Mouse (Mus musculus): ENCODE data around the gene F2. TPM values are rescaled to one million over a fixed set of nuclear protein-coding genes. Genes with fewer than 3 reads are reported as not detected.

Gene F2
- polyA plus RNA-seq, 1 experiment from 2014 or later = 4.6 TPM

DNA sequence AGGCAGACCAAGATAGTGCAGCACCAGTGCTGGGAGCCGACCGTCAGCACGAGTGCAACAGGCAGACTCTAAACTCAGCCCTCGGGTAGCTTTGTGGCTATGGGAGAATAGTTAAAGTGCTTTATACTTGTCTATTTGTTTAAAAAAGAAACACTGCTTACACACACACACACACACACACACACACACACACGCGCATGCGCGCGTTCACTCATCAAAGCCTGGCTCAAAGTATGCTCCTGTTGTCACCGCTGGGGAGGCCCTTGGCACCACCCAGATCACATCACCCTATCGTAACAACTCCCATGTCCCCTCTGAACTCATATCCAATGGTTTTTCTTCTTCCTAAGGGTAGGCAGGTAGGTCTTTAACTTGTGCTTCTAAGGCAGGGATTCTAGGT, 7.8 kb upstream of the F2 start:
- H3K9ac ChIP-seq = no peak overlapping the region
- no peak overlapping the region for H3K27ac ChIP-seq
- peaks cover 66% of the 10 kb centered on the region for H3K36me3 ChIP-seq
- peaks cover 7% of the 10 kb centered on the region for H3K4me1 ChIP-seq
- WGBS = 94% methylated on average over 11 of the region's 11 CpGs
- no peaks in the 10 kb centered on the region for H3K9me3 ChIP-seq (replicated peaks)
- no peak for ATAC-seq (replicated peaks; ENCODE audit: low FRiP score)
- H3K4me3 ChIP-seq (replicated peaks) = no peak overlapping the region
- H3K4me2 ChIP-seq = no peak overlapping the region
- H3K27me3 ChIP-seq = no peaks in the 10 kb centered on the region

DNA sequence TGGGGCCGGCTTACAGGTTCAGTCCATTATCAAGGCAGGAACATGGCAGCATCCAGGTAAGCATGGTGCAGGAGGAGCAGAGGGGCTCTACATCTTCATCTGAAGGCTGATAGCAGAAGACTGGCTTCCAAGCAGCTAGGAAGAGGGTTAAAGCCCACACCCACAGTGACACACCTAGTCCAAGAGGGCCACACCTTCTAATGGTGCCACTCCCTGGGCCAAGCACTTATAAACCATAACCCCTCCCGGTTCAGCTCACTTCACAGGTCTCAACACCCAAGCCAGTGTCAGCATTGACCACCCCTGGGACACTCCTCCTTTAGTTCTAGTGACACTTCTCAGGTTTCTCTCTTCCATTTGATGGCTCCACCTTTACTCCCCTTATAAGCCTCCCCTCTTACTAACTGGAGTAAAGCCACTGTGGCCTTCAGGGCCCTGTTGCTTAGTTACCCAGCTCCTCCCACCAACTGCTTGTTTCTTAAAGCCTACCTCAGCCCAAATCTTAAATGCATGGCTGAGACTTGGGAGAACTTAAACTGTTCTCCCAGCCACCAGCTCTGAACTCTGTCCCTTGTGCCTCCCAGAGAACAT, 6.7 kb upstream of the F2 start:
- ATAC-seq (replicated peaks; ENCODE audit: low FRiP score) = no peak
- 80% methylated on average over 2 of the region's 2 CpGs for WGBS
- H3K4me1 ChIP-seq = no peaks in the 10 kb centered on the region
- no peak overlapping the region for H3K9ac ChIP-seq
- H3K27ac ChIP-seq = no peak overlapping the region
- H3K36me3 ChIP-seq = peaks cover 63% of the 10 kb centered on the region
- H3K9me3 ChIP-seq (replicated peaks) = no peaks in the 10 kb centered on the region
- H3K4me3 ChIP-seq (replicated peaks) = no peak overlapping the region
- no peak overlapping the region for H3K4me2 ChIP-seq
- H3K27me3 ChIP-seq = no peaks in the 10 kb centered on the region

DNA sequence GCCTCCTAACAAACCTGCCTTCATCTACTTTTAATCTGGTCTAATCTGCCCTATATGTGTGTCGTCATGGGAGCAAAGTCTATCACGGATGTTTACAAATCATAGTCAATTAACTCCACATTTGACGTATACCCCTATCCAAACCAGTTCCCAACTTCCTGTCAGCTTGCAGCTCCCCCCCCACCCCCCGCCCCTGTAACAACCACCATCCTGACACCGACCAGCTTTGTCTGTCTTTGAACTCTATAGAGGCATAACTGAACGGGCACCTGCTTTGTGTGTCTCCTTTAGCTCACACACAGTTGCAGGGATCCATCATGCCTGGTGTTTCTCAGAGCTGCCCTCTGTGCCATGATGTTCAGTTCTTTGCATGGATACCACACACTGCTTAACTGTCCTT, 2.7 kb upstream of the F2 start:
- Histone ChIP-seq H3K4me3 (replicated peaks) (no peak overlapping the region), H3K27ac (no peak overlapping the region), H3K9ac (no peak overlapping the region), H3K4me1 (no peaks in the 10 kb centered on the region), H3K9me3 (replicated peaks) (no peaks in the 10 kb centered on the region), H3K36me3 (peaks cover 23% of the 10 kb centered on the region), H3K27me3 (no peaks in the 10 kb centered on the region), H3K4me2 (no peak overlapping the region)
- ATAC-seq (replicated peaks; ENCODE audit: low FRiP score) = no peak
- WGBS = 74% methylated on average over 6 of the region's 6 CpGs

DNA sequence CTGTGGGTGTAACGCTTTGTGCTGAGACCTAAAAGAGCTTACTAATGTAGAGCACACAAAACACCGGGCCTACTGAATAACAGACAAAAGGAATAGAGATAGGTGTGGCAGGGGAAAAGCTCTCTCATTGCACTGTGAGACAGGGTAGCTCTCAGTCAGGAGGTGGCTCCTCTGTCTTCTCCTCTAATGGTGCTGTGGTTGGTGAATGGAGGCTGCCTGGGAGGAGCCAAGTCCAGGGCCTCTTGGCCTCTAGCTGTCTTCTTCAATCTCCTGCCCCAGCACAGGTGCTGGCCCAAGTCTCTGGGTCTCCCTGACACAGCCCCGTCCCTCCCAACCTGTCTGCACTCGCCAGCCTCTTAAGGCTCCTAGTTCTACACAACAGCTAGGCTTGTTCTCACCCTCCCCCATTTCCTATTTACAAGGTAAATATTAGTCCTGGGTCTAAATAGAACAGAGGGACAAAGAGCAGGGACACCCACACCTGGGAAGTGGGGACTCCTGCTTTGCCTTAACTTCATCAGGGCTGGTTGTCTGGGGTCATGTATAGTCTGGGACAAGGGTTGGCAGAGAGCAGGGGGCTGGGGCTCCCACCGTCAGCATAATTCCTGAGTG, 619 bp upstream of the F2 start:
- ATAC-seq (replicated peaks; ENCODE audit: low FRiP score) = no peak
- Histone ChIP-seq H3K9me3 (replicated peaks) (no peaks in the 10 kb centered on the region), H3K9ac (no peak overlapping the region), H3K4me1 (no peaks in the 10 kb centered on the region), H3K27ac (no peak overlapping the region), H3K4me3 (replicated peaks) (no peak overlapping the region), H3K27me3 (no peaks in the 10 kb centered on the region), H3K36me3 (peaks cover 3% of the 10 kb centered on the region), H3K4me2 (no peak overlapping the region)
- 89% methylated on average over 5 of the region's 5 CpGs for WGBS

DNA sequence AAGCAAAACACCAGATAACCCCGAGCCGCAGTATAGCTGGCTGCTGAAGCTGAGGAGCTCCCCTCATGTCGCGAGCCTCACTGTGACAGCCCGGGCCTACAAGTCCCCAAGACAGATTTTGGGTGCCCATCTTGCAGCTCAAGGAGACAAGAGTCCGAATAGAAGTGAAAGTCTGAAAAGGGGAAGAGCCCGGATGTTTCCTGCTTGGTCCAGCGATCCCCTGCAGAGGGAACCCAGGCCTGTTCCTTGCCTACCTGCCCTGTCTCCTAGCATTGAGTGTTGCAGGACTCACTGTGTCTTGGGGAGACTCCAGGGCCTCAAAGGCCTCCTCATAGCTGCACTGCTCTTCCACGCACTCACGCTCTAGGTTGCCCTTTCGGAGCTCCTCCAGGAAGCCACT, 728 bp downstream of the F2 start:
- 91% methylated on average over 11 of the region's 11 CpGs for WGBS
- H3K4me2 ChIP-seq = no peak overlapping the region
- H3K36me3 ChIP-seq = no peaks in the 10 kb centered on the region
- no peak for ATAC-seq (replicated peaks; ENCODE audit: low FRiP score)
- no peaks in the 10 kb centered on the region for H3K4me1 ChIP-seq
- H3K27me3 ChIP-seq = no peaks in the 10 kb centered on the region
- no peak overlapping the region for H3K4me3 ChIP-seq (replicated peaks)
- H3K9ac ChIP-seq = no peak overlapping the region
- H3K9me3 ChIP-seq (replicated peaks) = no peaks in the 10 kb centered on the region
- no peak overlapping the region for H3K27ac ChIP-seq

DNA sequence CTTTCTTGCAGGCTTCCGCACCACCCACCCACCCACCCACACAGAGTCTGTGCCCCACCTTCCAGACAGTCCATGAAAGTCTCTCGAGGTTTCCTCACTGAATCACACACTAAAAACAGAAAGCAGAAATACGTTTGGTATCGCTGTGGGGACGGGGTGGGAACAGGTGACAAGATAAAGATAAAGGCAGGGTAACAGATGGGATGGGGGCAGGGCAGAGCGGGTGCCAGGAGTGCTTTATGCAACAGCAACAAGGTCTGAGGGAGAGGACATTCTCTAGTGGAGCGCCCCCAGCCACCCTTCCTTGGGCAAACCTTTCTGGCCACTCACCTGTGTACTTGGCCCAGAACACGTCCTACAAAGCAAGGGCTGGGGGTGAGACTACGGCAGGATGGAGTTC, 1.4 kb downstream of the F2 start:
- Histone ChIP-seq H3K9me3 (replicated peaks) (no peaks in the 10 kb centered on the region), H3K36me3 (no peaks in the 10 kb centered on the region), H3K9ac (no peak overlapping the region), H3K27me3 (no peaks in the 10 kb centered on the region), H3K27ac (no peak overlapping the region), H3K4me1 (no peaks in the 10 kb centered on the region), H3K4me2 (no peak overlapping the region), H3K4me3 (replicated peaks) (no peak overlapping the region)
- WGBS = 85% methylated on average over 9 of the region's 9 CpGs
- no peak for ATAC-seq (replicated peaks; ENCODE audit: low FRiP score)

DNA sequence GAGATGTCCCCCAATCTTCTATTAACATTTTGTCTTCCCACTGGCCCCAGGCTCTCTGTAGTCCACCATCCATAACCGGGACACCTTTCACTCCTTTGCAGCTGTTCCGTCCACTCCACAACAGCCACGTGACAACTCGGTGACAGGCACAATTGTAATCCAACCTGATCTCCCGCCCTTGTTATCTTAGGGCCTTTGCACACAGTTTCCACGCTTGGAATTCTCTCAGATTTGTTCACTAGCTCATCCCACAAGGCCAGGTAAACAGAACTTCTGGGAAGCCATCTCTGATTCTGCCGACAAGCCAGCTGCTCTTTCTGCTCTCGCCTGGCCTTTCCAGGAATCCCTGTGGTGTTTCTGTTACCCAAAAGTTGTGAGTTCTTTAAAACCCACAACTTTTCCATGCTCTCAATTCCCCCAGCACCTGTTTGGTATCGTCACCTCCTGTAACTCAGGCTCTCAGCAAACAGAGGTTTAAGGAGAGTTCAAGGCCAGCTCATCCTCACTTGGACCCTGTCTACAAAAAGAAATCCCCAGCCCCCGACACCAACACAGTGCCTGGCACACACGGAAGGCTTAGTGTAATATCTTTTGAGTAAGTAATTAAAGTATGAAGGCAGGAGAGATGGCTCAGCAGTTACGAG, 2.8 kb downstream of the F2 start:
- no peaks in the 10 kb centered on the region for H3K9me3 ChIP-seq (replicated peaks)
- H3K27ac ChIP-seq = no peak overlapping the region
- H3K9ac ChIP-seq = no peak overlapping the region
- H3K27me3 ChIP-seq = no peaks in the 10 kb centered on the region
- WGBS = 74% methylated on average over 12 of the region's 12 CpGs
- ATAC-seq (replicated peaks; ENCODE audit: low FRiP score) = no peak
- H3K36me3 ChIP-seq = no peaks in the 10 kb centered on the region
- no peaks in the 10 kb centered on the region for H3K4me1 ChIP-seq
- H3K4me2 ChIP-seq = no peak overlapping the region
- H3K4me3 ChIP-seq (replicated peaks) = no peak overlapping the region

DNA sequence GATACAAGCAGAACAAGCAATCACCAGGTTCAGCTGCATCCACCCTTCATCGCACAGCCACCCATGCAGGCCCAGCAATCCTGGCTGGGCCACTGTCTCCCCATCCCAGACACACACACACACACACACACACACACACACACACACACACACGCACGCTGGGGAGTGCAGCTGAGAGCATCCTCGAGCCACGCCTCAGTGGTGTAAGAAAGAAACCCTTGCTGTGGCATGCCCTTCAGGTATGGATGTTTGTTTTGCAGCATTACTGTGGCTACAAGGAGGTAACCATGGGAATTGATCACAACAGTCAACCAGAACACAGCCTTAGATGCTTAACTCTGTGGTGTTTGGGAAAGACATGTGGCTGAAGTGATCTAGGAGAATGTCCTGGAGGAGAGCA, 3.9 kb downstream of the F2 start:
- 77% methylated on average over 5 of the region's 5 CpGs for WGBS
- ATAC-seq (replicated peaks; ENCODE audit: low FRiP score) = no peak
- no peak overlapping the region for H3K4me2 ChIP-seq
- no peak overlapping the region for H3K4me3 ChIP-seq (replicated peaks)
- H3K27ac ChIP-seq = no peak overlapping the region
- H3K27me3 ChIP-seq = no peaks in the 10 kb centered on the region
- no peaks in the 10 kb centered on the region for H3K9me3 ChIP-seq (replicated peaks)
- H3K4me1 ChIP-seq = no peaks in the 10 kb centered on the region
- H3K36me3 ChIP-seq = no peaks in the 10 kb centered on the region
- no peak overlapping the region for H3K9ac ChIP-seq

DNA sequence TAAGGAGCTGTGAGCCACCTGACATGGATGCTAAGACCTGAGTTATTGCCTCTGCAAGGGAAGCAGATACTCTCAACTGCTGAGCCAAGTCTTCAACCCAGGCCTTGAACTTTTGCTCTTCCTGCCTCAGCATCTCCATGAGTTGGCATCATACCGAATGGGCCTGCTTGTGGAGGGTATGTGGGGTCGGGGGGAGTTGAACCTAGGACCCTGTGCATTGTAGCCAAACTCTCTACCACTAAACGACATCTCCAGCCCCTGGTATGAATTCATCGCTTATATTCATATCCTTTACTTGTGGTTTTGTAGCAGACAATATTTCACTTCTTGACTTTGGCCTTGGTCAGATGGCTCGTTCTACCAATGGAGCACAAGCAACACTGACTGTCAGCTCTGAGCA, 4.4 kb downstream of the F2 start:
- no peak overlapping the region for H3K27ac ChIP-seq
- H3K4me3 ChIP-seq (replicated peaks) = no peak overlapping the region
- no peaks in the 10 kb centered on the region for H3K36me3 ChIP-seq
- WGBS = 87% methylated on average over 5 of the region's 5 CpGs
- H3K9ac ChIP-seq = no peak overlapping the region
- no peak for ATAC-seq (replicated peaks; ENCODE audit: low FRiP score)
- no peaks in the 10 kb centered on the region for H3K9me3 ChIP-seq (replicated peaks)
- no peaks in the 10 kb centered on the region for H3K4me1 ChIP-seq
- no peak overlapping the region for H3K4me2 ChIP-seq
- H3K27me3 ChIP-seq = no peaks in the 10 kb centered on the region

DNA sequence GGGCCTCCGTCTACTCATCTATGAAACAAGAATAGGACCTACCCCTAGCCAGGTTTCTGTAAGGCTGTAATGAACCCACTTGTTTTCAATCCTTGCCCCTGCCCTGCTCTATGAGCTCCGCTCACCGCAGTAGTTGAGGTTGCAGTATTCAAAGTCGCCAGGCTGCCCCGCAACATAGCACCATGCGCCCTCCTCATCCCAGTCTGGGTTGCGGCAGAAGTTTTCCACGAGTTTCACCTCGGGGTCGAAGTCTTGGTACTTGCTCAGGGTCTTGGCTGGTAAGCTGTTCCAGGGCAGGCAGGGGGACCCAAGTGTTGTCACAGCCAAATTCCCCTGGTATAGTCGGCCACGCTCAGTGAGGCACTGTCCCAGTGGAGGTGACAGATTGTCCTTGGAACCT, 5.8 kb downstream of the F2 start:
- Histone ChIP-seq H3K4me3 (replicated peaks) (no peak overlapping the region), H3K4me2 (no peak overlapping the region), H3K9ac (no peak overlapping the region), H3K4me1 (no peaks in the 10 kb centered on the region), H3K36me3 (no peaks in the 10 kb centered on the region), H3K27me3 (no peaks in the 10 kb centered on the region), H3K9me3 (replicated peaks) (no peaks in the 10 kb centered on the region), H3K27ac (no peak overlapping the region)
- no peak for ATAC-seq (replicated peaks; ENCODE audit: low FRiP score)
- 88% methylated on average over 12 of the region's 12 CpGs for WGBS

DNA sequence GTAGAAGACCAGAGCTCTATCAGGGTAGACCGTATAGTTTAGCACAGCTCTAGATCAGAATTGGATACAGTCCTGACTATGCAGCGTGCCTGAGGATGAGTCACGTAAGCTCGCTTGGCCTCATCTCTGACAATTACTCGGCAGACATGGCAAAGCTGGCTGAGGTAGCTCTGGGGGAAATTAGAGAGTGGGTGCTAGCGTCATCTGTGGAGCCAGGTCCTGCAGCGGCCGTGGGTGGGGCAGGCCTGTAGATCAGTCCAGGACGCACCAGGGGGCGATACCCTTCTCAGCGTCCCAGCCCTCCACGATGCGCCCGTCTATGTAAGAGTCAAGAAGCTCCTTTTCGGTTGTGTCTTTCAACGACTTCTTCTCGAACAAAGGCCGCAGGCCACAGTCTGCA, 6.5 kb downstream of the F2 start:
- H3K27ac ChIP-seq = no peak overlapping the region

DNA sequence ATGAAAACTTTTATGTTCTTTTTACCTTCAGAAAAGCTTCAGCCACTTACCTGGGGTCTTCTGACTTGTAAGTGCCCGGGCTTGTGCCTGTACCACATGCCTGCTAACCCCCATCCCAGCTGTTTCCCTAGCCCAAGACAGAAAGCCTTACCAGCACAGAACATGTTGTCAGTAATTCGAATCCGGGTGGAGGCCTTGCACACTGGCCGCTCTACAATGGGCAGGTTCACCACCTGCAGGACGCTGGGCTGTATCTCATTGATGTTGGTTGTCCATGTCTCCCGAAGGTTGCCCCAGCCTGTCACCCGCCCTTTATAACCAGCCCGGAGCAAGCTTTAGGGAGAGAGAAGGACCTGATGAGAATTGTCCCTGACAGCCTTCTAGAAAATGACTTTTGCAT, 8.0 kb downstream of the F2 start:
- H3K4me3 ChIP-seq (replicated peaks) = no peak overlapping the region
- peaks cover 10% of the 10 kb centered on the region for H3K36me3 ChIP-seq
- H3K27me3 ChIP-seq = no peaks in the 10 kb centered on the region
- no peak overlapping the region for H3K4me2 ChIP-seq
- H3K4me1 ChIP-seq = no peaks in the 10 kb centered on the region
- no peak overlapping the region for H3K27ac ChIP-seq
- ATAC-seq (replicated peaks; ENCODE audit: low FRiP score) = no peak
- H3K9ac ChIP-seq = no peak overlapping the region
- 90% methylated on average over 8 of the region's 8 CpGs for WGBS
- H3K9me3 ChIP-seq (replicated peaks) = no peaks in the 10 kb centered on the region

More for the DNA sequence above, 6.5 kb downstream of the F2 start:
- H3K9ac ChIP-seq = no peak overlapping the region
- no peak overlapping the region for H3K4me2 ChIP-seq
- H3K27me3 ChIP-seq = no peaks in the 10 kb centered on the region
- WGBS = 82% methylated on average over 18 of the region's 18 CpGs
- H3K36me3 ChIP-seq = no peaks in the 10 kb centered on the region
- H3K4me3 ChIP-seq (replicated peaks) = no peak overlapping the region
- H3K4me1 ChIP-seq = no peaks in the 10 kb centered on the region
- no peak for ATAC-seq (replicated peaks; ENCODE audit: low FRiP score)
- no peaks in the 10 kb centered on the region for H3K9me3 ChIP-seq (replicated peaks)

DNA sequence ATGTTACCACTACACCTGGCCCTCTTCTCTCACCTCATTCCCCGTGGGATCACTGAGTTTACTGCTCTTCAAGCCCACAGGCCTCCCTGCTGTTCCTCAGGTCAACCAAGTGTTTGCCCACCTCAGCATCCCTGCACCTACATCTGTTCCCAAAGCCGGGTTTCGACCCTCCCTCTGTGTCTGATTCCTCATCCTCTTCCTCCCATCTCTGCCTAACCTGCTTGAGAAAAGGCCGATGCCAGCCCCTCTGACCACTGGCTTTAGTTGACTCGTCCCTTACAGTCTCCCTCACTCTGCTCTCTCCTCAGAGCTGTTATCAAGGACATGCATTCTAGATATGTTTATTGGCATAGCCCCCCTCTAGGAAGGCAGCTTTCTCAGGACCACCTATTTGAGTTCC, 8.7 kb downstream of the F2 start:
- WGBS = 76% methylated on average over 5 of the region's 5 CpGs
- Histone ChIP-seq H3K27ac (no peak overlapping the region), H3K36me3 (peaks cover 17% of the 10 kb centered on the region), H3K27me3 (no peaks in the 10 kb centered on the region), H3K4me1 (no peaks in the 10 kb centered on the region), H3K4me3 (replicated peaks) (no peak overlapping the region), H3K4me2 (no peak overlapping the region), H3K9me3 (replicated peaks) (no peaks in the 10 kb centered on the region), H3K9ac (no peak overlapping the region)
- no peak for ATAC-seq (replicated peaks; ENCODE audit: low FRiP score)

All from kidney, embryonic 15.5 days (tissue).